Mouse (Mus musculus): ENCODE measurements at regions not wholly inside any gene's neighbourhood (a gene's known extent, or its start where the extent isn't known, plus 50 kb on each side); places are given as distances from the start of the nearest gene placed in this dataset.

GRCm38 (mm10) chr4:10141238-10141934 is 732.9 kb upstream of the 2610301B20Rik start:
- DNase-seq (ENCODE audit: low read depth, low spot score), result no peak

GRCm38 (mm10) chr4:10149911-10150310 is 724.4 kb upstream of the 2610301B20Rik start:
- DNase-seq (ENCODE audit: low read depth, low spot score), result no peak

GRCm38 (mm10) chr4:10150501-10150900 is 723.8 kb upstream of the 2610301B20Rik start:
- no peak for DNase-seq (ENCODE audit: low read depth, low spot score)

GRCm38 (mm10) chr4:10155705-10156390 is 718.5 kb upstream of the 2610301B20Rik start:
- DNase-seq (ENCODE audit: low read depth, low spot score), result no peak

- no peak for DNase-seq (ENCODE audit: low read depth, low spot score)
These were observed 684.4 kb upstream of the 2610301B20Rik start for GRCm38 (mm10) chr4:10189896-10190295.

- no peak for DNase-seq (ENCODE audit: low read depth, low spot score)
These were observed 676.9 kb upstream of the 2610301B20Rik start for GRCm38 (mm10) chr4:10197245-10197943.

- no peak for DNase-seq (ENCODE audit: low read depth, low spot score)
These were observed 672.5 kb upstream of the 2610301B20Rik start for GRCm38 (mm10) chr4:10201835-10202234.

GRCm38 (mm10) chr4:10204224-10204623 is 670.1 kb upstream of the 2610301B20Rik start:
- DNase-seq (ENCODE audit: low read depth, low spot score), result no peak

- DNase-seq (ENCODE audit: low read depth, low spot score), result no peak
These were observed 664.9 kb upstream of the 2610301B20Rik start for GRCm38 (mm10) chr4:10209324-10209923.

GRCm38 (mm10) chr4:10211303-10211702 is 663.0 kb upstream of the 2610301B20Rik start:
- no peak for DNase-seq (ENCODE audit: low read depth, low spot score)

GRCm38 (mm10) chr4:10235324-10235723 is 639.0 kb upstream of the 2610301B20Rik start:
- no peak for DNase-seq (ENCODE audit: low read depth, low spot score)

- DNase-seq (ENCODE audit: low read depth, low spot score), result no peak
These were observed 632.2 kb upstream of the 2610301B20Rik start for GRCm38 (mm10) chr4:10242117-10242516.

GRCm38 (mm10) chr4:10242909-10243308 is 631.4 kb upstream of the 2610301B20Rik start:
- no peak for DNase-seq (ENCODE audit: low read depth, low spot score)

- no peak for DNase-seq (ENCODE audit: low read depth, low spot score)
These were observed 620.1 kb upstream of the 2610301B20Rik start for GRCm38 (mm10) chr4:10254029-10254690.

- no peak for DNase-seq (ENCODE audit: low read depth, low spot score)
These were observed 616.8 kb upstream of the 2610301B20Rik start for GRCm38 (mm10) chr4:10257537-10257936.

- DNase-seq (ENCODE audit: low read depth, low spot score), result no peak
These were observed 613.9 kb upstream of the 2610301B20Rik start for GRCm38 (mm10) chr4:10260351-10260750.

GRCm38 (mm10) chr4:10265942-10266341 is 608.4 kb upstream of the 2610301B20Rik start:
- no peak for DNase-seq (ENCODE audit: low read depth, low spot score)

GRCm38 (mm10) chr4:10285562-10285961 is 588.7 kb upstream of the 2610301B20Rik start:
- no peak for DNase-seq (ENCODE audit: low read depth, low spot score)

- DNase-seq (ENCODE audit: low read depth, low spot score), result no peak
These were observed 584.0 kb upstream of the 2610301B20Rik start for GRCm38 (mm10) chr4:10290326-10290725.

GRCm38 (mm10) chr4:10295012-10295530 is 579.2 kb upstream of the 2610301B20Rik start:
- no peak for DNase-seq (ENCODE audit: low read depth, low spot score)

- no peak for DNase-seq (ENCODE audit: low read depth, low spot score)
These were observed 578.1 kb upstream of the 2610301B20Rik start for GRCm38 (mm10) chr4:10296220-10296619.

All from CD4-positive helper T cell, adult 2 months (primary cell).